Mouse (Mus musculus): ENCODE measurements around the gene Vat1l.

- TF ChIP-seq EP300 (optimal IDR thresholded peaks at IDR 0.05) = no peak
- TF ChIP-seq CTCF (IDR thresholded peaks at IDR 0.05; ENCODE audit: low read depth) = no peak
Observed at GRCm38 (mm10) chr8:114259713-114260355, 54.4 kb downstream of the Vat1l start.
